Mouse (Mus musculus) splenic B cell, adult 2 months (primary cell): ENCODE measurements at regions not wholly inside any gene's neighbourhood (a gene's known extent, or its start where the extent isn't known, plus 50 kb on each side); places are given as distances from the start of the nearest gene placed in this dataset.

Experiments
- DNase-seq: peaks from one replicate; pipeline ENCODE4 v3.0.0-alpha.2; 2011; ENCODE audit warnings: low read depth, low spot score
- H3K27me3 ChIP-seq: 2 replicates; pipeline ENCODE4 v1.6.1; 2012; ENCODE audit warnings: mild to moderate bottlenecking, low read length, moderate library complexity, mixed read lengths; ENCODE audit not compliant: control insufficient read depth, poor library complexity, insufficient read depth, severe bottlenecking
- H3K36me3 ChIP-seq: 2 replicates; pipeline ENCODE4 v1.6.1; 2012; ENCODE audit warnings: mild to moderate bottlenecking, low read length, moderate library complexity, mixed read lengths; ENCODE audit not compliant: control insufficient read depth, poor library complexity, insufficient read depth, severe bottlenecking

DNA sequence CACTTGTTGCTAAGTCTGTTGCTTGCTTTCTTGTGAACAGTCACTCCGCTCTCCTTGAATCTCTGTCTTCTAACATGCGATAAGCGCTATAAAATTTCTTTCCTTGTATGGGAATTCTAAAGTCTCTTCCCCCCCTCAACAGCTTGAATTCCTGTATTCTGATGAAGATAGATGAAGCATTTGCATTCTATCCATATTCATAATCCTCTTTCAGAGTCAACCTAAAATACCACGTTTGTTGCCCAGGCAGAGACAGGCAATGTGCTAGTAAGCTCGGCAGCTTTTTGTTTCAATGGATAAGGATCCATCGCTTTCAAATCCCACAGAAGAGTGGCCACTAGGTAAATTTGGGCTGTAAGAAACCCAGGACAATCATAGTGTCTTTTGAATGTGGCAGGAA, 268.5 kb upstream of the Adgrl2 start:
- no peaks in the 10 kb centered on the region for H3K27me3 ChIP-seq
- no peak for DNase-seq
- no peaks in the 10 kb centered on the region for H3K36me3 ChIP-seq

DNA sequence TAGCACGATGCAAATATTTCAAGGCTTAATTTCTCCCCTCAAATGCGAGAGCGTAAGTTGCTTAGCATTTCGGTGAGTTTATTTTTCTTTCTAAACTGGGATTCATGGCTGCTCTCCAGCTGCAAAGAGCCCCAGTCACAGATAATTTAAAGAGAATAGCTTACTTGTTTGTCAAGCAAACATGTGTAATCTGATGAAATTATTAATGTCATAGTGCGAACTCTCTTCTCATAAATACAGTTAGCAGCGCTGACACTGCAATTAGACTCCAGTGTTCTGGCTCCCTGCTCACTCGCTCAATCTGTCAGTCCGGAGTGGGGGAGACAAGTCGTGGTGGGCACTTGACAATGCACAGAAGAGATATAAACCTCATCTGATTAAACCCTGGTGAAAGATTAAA, 266.5 kb upstream of the Adgrl2 start:
- Histone ChIP-seq H3K36me3 (no peaks in the 10 kb centered on the region), H3K27me3 (no peaks in the 10 kb centered on the region)
- no peak for DNase-seq

DNA sequence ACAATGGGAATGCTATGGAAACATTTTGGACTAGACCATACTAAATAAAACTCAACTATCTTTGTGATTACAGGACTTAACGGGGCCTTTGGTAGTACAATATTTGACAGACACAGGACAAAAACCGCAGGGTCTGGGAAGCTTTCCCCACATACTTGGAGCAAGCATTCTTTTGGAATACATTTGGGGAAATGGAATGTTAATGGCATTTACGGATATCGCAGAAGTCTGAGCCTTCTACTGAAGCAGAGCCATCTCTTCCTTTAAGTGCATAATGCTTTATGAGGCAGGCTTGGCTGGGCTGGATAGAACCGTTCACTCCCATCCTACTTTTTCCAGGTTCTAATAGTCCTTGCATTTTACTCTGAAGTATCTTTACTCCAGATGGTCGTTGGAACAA, 262.7 kb upstream of the Adgrl2 start:
- Histone ChIP-seq H3K36me3 (no peaks in the 10 kb centered on the region), H3K27me3 (no peaks in the 10 kb centered on the region)
- no peak for DNase-seq

DNA sequence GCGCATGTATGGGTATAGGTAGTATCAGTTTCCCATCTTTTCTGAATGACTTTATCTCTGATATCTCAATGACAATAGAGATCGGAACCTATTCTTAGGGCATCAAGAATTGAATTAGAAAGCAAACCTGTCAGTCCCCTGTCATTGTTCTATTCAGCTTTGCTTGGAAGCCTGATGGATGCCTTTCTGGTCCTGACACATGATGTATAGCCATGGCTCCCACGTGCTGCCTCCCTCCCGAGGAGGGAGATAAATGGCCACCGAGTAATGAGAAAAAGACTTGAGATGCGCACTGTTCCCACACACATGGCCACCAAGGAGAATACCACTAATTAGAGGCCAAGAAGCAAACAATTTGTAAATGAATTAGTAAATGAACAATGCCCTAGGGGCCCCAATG, 261.8 kb upstream of the Adgrl2 start:
- no peak for DNase-seq
- H3K36me3 ChIP-seq, result no peaks in the 10 kb centered on the region
- H3K27me3 ChIP-seq, result no peaks in the 10 kb centered on the region

DNA sequence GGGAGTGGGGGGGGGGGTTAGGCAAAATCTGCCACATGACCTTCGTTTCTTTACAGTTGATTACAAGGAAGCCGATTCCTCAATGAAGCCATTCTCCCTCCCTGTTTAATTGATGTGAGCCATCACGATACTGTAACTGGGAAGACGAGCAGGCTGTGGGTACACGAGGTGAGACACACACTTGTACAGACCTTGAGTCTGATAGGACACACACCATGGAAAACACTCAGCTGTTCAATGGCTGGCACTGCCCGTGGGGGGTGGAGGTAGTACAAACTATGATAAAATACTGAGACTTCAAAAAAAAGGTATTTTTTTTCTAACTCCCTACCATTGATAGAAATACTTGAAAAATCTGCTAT, 257.3 kb upstream of the Adgrl2 start:
- no peaks in the 10 kb centered on the region for H3K27me3 ChIP-seq
- H3K36me3 ChIP-seq, result no peaks in the 10 kb centered on the region
- DNase-seq, result no peak

DNA sequence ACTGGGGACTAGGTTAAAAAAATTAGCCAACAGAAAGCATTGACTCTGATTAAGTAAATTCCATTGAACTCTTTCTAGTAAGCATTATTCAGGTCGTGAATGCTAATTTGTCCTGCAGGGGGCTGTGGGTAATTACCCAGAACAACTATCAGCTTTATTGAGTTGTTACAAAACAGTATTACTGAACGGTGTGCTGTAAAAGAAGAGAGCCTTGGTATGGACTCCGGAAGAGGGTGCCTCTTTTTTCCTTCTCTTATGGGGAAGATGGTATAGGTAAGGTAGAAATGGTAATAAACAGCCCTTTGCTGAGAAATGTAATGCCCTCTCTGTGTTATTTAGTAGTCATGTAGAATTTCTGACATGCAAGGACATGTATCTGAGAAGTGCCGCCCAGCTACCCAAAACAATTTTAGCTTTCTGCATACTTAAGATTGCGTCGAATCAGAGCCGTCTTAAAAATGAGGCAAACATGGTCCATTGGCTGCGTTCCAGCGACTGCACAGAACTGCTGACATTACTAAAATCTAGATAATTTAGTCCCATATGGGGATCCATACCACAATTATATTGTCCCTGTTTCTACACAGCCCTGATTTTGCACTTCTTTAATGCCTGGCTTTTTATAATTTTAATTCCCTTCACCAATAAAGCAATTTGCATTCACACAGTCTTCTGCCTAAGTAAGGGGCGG, 256.7 kb upstream of the Adgrl2 start:
- no peaks in the 10 kb centered on the region for H3K27me3 ChIP-seq
- DNase-seq, result no peak
- no peaks in the 10 kb centered on the region for H3K36me3 ChIP-seq

DNA sequence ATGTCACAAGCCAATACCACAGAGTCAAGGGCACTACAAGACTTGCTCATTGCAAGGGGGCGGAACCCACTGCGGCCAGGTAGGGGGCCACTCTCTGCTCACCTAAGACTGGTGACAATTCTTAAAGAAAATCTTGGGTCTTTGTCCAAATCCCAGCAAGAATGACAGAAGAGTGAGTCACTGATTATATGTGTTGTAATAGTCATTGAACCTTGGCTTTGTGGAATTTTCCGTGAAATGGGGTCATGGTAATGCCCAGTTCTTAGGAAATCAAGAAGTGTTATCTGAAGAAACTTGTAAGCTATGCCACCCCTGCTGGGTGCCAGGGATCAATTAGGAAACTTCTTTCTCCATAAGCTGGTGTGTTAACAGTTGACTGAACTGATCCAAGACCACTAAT, 249.3 kb upstream of the Adgrl2 start:
- no peak for DNase-seq
- Histone ChIP-seq H3K27me3 (no peaks in the 10 kb centered on the region), H3K36me3 (no peaks in the 10 kb centered on the region)

DNA sequence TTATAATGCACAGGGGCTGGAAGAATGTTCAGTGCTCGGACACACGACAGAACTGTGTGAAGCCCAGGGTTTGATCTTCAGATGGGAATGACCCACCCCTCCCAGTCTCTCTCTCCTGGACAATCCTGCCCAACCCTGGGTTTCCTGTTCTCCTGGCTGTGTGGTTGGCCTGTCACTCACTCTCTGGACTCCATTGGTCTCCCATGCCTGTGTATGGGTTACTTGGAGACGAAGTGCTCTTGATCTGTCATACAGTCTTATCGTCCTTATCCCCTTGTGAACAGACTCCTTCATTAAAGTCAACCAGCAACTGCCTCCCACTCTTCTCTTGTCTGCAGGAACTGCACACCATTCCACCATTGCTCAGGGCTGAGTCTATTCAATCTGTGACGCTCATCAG, 247.7 kb upstream of the Adgrl2 start:
- no peaks in the 10 kb centered on the region for H3K36me3 ChIP-seq
- H3K27me3 ChIP-seq, result no peaks in the 10 kb centered on the region
- no peak for DNase-seq

DNA sequence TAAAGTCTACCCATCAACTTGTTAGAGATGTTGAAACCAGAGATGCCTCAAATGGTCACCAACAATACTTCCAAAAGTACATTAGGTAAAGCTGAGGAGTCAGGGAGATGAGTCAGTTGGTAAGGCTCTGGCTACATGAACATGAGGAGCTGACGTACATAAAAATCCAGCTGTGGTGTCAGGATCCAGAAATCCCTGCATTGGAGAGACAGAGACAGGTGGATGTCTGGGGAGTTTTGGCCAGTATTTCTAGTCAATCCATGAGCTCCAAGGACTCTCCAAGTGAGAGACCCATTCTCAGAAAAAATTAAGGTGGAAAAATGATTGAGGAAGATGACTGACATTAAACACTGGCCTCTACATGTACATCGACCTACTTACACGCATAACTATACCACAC, 244.8 kb upstream of the Adgrl2 start:
- Histone ChIP-seq H3K27me3 (no peaks in the 10 kb centered on the region), H3K36me3 (no peaks in the 10 kb centered on the region)
- no peak for DNase-seq

DNA sequence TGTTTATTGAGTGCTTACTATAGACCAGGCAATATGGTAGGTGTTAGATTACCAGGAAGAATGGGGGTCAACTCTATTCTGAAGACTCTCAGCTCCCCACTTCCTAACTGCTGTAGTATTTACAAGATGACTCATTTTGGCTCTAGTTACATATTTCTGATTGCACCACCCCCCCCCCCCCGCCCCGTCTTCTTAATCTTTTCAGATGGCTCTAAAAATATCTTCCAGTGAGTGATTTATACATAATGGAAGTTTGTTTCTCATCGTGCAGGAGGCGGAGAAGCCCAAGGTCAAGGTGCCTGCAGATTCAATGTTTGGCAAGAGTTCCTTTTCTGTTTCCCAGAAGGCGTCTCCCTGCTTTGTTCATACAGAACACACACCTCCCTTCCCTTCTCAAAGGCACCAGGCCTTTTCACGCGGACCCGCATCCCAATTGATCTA, 243.4 kb upstream of the Adgrl2 start:
- no peak for DNase-seq
- no peaks in the 10 kb centered on the region for H3K27me3 ChIP-seq
- H3K36me3 ChIP-seq, result no peaks in the 10 kb centered on the region

DNA sequence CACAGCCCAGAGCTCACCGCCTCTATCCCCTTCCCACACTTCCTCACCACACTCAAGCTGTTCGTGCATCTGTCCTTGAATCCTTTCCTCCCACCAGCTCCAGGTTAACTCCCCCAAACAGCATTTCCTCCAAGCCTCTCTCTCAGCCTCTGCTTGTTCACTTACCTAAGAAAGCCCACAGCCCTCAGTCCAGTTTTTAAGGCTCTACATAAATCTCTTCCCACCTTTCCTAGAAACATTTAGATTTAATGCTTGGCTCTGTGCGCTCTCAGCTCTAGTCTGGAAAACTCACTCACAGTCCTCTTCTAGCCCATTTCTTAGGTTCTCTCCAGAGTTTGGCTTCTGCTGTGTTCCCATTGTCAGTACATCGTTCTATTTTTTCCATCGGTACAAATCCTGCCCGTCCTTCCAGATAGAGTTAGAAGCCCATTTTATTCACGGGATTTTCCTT, 242.9 kb upstream of the Adgrl2 start:
- Histone ChIP-seq H3K36me3 (no peaks in the 10 kb centered on the region), H3K27me3 (no peaks in the 10 kb centered on the region)
- no peak for DNase-seq

DNA sequence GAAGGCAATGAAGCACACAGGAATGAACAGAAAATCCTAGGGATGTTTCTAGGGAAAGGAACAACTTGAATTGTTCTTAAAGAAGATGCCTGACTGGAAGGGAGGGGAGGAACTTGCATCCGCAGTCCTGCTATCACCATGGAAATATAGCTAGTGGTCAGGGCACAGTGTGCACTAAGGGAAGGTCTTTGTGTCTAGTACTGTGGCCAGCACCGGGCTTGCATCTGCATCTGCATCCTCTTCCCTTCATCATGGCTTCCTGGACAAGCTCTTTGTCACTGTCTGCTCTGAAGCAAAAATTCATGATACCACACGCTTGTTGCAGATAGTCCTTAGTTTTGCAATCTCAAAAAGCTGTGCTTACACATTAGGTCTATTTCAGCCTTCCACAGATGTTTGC, 241.0 kb upstream of the Adgrl2 start:
- Histone ChIP-seq H3K27me3 (no peaks in the 10 kb centered on the region), H3K36me3 (no peaks in the 10 kb centered on the region)

DNA sequence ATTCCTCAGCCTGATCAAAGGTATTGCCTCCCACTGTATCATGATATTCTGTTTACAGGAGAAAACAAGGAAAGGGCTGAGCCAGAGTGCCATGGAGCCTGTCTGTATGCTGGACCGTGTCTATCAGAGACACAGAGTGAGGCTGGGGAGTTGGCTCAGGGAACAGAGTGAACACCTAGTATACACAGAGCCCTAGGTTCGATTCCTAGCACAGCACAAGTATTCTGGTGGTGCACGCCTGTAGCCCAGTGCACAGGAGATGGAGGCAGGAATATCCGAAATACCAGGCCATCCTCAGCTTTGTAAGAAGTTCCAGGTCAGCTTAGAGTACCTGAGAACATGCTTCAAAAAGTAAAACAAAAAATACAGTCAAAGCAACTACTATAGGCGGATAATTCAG, 237.2 kb upstream of the Adgrl2 start:
- Histone ChIP-seq H3K36me3 (no peaks in the 10 kb centered on the region), H3K27me3 (no peaks in the 10 kb centered on the region)
- no peak for DNase-seq

More for the DNA sequence above, 241.0 kb upstream of the Adgrl2 start:
- DNase-seq, result no peak

DNA sequence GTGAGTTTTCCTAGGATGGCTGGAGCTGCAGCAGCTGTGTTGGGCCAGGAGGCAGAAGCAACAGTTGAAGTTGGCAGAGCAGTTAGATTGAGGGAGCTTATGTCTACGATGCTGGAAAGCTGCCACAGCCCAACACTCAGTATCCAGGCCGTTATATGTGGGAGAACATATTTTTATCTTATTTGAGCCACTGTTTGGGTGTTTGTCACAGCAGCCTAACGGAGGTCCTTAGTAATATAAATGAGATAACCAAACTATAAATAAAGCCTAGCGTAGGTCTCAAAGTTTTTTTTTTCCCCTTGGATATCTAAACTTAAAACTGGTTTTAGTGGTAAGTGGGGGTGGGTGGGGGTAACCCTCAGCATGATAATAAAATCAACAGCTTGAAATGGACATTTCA, 236.4 kb upstream of the Adgrl2 start:
- H3K36me3 ChIP-seq, result no peaks in the 10 kb centered on the region
- no peaks in the 10 kb centered on the region for H3K27me3 ChIP-seq
- no peak for DNase-seq

DNA sequence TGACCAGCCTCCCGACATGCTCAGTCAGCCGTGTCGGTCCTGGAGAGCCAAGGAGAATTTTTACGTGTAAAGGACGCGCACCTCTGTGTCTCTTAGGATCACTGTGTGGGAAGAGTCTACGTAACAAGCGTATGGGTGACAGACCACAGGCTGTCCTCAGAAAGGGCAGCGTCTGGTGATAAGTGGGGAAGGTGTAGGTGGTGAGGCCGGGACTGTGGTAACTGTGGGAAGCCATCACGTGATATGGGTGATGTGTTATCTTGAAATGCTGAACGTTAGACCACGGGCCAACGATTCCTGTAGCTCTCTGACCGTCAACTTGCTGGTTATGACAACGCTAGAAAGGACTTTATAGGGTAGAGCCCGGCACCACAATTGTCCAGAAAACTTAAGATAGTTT, 235.3 kb upstream of the Adgrl2 start:
- peak; percentile 9 for DNase-seq
- Histone ChIP-seq H3K27me3 (no peaks in the 10 kb centered on the region), H3K36me3 (no peaks in the 10 kb centered on the region)

DNA sequence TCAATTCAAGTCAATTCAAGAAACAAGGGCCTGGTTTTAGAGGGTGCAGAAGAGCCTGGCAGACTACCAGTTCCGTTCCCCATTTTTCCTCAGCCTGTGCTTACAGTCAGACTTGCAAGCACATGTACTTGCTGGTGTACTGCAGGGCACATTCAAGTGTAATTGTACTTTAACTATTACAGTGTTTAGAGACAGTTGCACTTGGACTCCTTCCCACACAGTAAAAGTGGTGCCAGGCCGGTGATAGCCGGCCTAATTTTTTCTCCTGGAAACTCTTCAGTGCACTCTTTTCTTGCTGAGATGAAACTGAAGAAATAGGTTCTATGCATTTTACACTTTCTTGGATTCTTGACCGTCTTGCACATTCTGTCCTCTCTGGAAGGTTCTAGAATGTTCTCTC, 233.9 kb upstream of the Adgrl2 start:
- Histone ChIP-seq H3K27me3 (no peaks in the 10 kb centered on the region), H3K36me3 (no peaks in the 10 kb centered on the region)
- DNase-seq, result no peak
